Mouse (Mus musculus) heart, adult 18-20 months (tissue): ENCODE data around the gene Snap25. TPM values are rescaled to one million over a fixed set of nuclear protein-coding genes. Genes with fewer than 3 reads are reported as not detected.

Experiments
- DNase-seq, 2 experiments: peaks; one replicate each; pipeline ENCODE4 v3.0.0; 2021 to 2022; ENCODE audit warnings: mixed read lengths in 1 of 2
- total RNA-seq, 2 experiments: library from RNA; stranded (reverse); gene quantifications; 2 replicates each; pipeline ENCODE4 v1.2.3; 2021

Snap25 gene
- total RNA-seq, 2 experiments from 2014 or later, result 0.12 TPM; not detected in 1

- DNase-seq, result no peak
Observed at GRCm38 (mm10) chr2:136811331-136811730, 98.1 kb downstream of the Snap25 start.

- no peak for DNase-seq
Observed at GRCm38 (mm10) chr2:136816717-136817400, 103.6 kb downstream of the Snap25 start.

GRCm38 (mm10) chr2:136823751-136824716 lies 110.8 kb downstream of the Snap25 start:
- DNase-seq, result no peak

- DNase-seq, result no peak
Observed at GRCm38 (mm10) chr2:136827612-136828011, 114.4 kb downstream of the Snap25 start.

Other genes with a start within 250 kb of the Snap25 start
- 1 to 10 TPM in 1 of 2 experiments, under 1 TPM in 1; 0.92 to 2.3 TPM for gene Ankef1, start 211.5 kb upstream of the Snap25 start, total RNA-seq
- gene AL731706.2, start 172.2 kb downstream of the Snap25 start, total RNA-seq, result 10 to 100 TPM; 15.4 to 26.4 TPM
- 1 to 10 TPM; 1.7 to 1.8 TPM for gene Slx4ip, start 177.8 kb downstream of the Snap25 start, total RNA-seq
- gene AL731706.1, start 177.9 kb downstream of the Snap25 start, total RNA-seq, result 10 to 100 TPM; 38.3 to 42.7 TPM
- 10 to 100 TPM; 32.0 to 33.4 TPM for gene Mkks, start 177.9 kb downstream of the Snap25 start, total RNA-seq